Mouse (Mus musculus): ENCODE data around the gene Styk1.

Gene Styk1

GRCm38 (mm10) chr6:131369866-131370616 is 16.6 kb upstream of the Styk1 start:
- no peak for DNase-seq (ENCODE audit: extremely low read depth, low read depth)

DNA sequence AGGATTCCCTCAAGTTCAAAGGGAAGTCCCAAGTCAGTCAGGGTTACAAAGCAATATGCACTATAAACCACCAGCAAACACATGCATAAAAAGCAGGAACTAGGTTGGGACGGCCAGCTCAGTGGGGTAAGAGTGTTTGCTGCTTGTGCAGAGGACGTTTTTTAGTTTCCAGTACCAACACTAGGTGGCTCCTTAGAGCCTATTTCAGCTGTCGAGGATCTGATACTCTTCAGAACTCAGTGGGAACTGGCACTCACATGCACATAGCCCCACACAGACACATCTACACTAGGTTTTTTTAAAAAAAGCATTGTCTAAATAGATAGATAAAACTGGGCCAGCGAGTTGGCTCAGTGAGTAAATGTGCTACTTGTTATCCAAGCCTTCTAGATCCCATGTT is 13.7 kb upstream of the Styk1 start:
- DNase-seq (ENCODE audit: extremely low read depth, low read depth): peak; percentile 49

GRCm38 (mm10) chr6:131364353-131364752 is 11.0 kb upstream of the Styk1 start:
- DNase-seq (ENCODE audit: extremely low read depth, low read depth): no peak

- DNase-seq (ENCODE audit: extremely low read depth, low read depth): no peak
Measured at GRCm38 (mm10) chr6:131362987-131363765, 9.8 kb upstream of the Styk1 start.

- no peak for DNase-seq (ENCODE audit: extremely low read depth, low read depth)
Measured at GRCm38 (mm10) chr6:131360693-131361092, 7.3 kb upstream of the Styk1 start.

GRCm38 (mm10) chr6:131359543-131359942 is 6.1 kb upstream of the Styk1 start:
- no peak for DNase-seq (ENCODE audit: extremely low read depth, low read depth)

DNA sequence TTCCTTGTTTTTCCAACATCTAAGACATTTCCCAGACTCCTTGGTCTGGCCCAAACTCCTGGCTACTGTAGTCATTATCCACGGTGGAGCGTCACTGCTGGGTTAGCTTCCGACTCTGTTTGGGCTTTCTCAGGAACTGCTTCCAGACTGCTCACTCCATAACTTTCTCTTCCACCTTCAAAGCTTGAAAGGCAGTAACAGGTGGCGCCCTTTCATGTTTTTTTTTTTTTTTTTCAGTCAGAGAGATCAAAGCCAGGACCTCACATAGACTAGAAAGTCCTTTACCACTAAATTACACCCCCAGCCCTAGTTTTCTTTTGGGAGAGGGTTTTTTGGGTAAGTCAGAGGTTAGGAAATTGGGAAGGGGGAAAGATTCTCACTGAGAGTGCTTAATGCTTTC is 1.5 kb upstream of the Styk1 start:
- DNase-seq (ENCODE audit: extremely low read depth, low read depth): no peak

GRCm38 (mm10) chr6:131347026-131347425 is 6.4 kb downstream of the Styk1 start:
- DNase-seq (ENCODE audit: extremely low read depth, low read depth): no peak

DNA sequence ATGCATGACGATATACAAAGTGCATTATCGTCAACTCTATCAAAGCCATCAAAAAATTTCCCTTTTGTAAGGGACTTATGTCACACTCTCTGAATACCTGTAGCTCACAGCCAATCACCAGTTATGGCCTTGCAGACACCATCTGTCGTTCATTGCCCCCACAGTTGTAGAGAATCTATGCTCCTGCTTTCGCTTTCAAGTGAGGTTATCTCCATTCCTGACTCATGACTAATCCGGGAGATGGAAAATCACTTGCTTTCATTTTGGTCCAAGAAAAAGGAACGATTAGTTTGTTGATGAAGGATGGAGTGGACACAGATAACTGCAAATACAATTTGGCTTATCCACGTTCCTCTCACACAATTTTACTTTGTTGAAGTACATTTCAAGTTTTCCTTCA is 9.1 kb downstream of the Styk1 start:
- DNase-seq (ENCODE audit: extremely low read depth, low read depth): no peak

GRCm38 (mm10) chr6:131340082-131340481 is 13.3 kb downstream of the Styk1 start:
- no peak for DNase-seq (ENCODE audit: extremely low read depth, low read depth)

GRCm38 (mm10) chr6:131339309-131339708 is 14.1 kb downstream of the Styk1 start:
- no peak for DNase-seq (ENCODE audit: extremely low read depth, low read depth)

DNA sequence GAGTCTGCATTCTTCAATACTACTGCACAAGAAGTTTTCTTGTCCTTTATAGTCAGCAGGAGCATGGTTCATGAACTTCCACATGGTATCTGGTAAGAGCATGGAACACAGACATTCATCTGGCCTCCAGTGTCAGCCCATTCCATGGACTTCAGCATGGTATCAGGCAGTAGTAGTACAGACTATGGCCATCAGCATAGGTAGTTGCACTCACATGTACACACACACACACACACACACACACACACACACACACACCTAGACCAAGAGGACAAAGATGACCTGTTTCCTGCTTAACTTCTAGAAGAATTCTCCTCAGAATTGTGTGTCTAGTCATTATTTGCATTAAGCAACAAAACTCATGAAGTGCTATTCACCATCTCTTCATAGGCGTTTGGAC is 14.6 kb downstream of the Styk1 start:
- no peak for DNase-seq (ENCODE audit: extremely low read depth, low read depth)

DNA sequence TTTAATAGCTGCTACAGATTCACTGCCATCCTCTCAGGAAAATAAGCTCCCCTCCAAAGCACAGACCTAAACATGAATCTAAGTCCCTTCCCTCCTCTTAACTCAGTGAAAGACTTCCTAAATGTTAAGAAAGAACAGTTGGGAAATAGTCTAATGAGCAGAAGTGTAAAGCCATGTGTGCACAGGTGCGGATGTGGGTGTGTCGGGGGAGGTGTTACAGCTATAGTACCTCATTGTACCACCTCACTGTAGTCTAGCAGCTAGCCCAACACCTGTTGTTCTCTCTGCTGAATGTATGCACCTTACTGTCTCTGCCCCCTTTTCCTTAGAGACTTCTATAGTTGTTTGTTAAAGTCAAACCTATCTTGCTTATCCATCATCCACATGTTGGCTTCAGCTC is 26.3 kb downstream of the Styk1 start:
- no peak for DNase-seq (ENCODE audit: extremely low read depth, low read depth)

DNA sequence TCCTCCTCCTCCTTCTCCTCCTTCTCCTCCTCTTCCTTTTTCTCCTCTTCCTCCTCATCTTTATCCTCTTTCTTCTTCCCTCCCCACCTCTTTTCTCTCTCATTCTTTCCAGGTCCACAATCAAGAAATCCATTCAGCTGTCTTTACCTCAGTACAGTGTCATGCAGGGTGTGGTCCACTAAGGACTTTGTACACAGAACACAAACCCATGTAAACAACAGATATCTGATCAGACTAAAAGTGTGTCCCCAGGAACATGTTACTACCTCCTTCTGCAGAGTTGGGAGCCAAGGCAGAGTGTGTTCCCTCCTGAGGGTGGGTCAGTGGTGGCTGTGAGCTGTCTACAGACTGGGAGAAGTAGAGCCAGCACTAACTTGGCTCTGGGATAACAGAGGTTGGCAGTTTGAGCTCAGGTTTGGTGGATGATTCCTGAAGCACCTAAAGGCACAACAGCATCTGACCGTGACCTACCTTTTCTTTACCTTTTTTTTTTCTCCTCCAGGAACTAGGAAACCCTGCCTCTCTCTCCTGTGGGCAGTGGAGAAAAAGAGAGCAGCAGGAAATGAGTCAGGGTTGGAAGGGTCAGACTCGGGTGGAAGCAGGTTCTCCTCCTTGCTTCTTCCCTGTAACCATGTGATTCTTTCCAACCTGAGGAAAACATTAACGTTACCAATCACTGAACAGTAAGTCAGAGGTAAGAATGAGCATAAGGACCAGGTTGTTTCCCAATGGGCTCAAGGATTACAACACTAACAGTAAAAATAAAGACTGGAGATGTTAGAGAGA is 31.4 kb downstream of the Styk1 start:
- no peak for DNase-seq (ENCODE audit: extremely low read depth, low read depth)

GRCm38 (mm10) chr6:131316155-131317101 is 37.0 kb downstream of the Styk1 start:
- no peak for DNase-seq (ENCODE audit: extremely low read depth, low read depth)

DNA sequence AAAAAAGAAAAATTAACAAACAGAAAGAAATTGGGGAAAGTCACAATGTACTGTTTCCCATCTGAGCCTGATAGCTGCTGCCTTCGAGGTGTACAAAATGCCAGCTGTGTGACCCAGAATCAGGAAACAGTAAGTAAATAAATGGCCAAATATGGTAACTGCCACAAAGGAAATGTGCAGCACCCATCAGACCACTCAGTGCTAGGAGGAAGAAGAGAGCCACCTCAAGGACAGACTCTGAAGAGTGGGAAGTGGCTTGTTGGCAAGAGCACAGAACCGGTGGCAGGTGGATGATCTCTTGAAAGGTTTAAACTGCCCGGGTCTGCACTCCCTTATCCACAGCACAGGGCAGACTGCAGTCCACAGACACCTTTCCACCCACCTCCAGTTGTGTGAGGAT is 45.4 kb downstream of the Styk1 start:
- DNase-seq (ENCODE audit: extremely low read depth, low read depth): no peak

- DNase-seq (ENCODE audit: extremely low read depth, low read depth): no peak
Measured at GRCm38 (mm10) chr6:131304776-131305175, 48.6 kb downstream of the Styk1 start.

DNA sequence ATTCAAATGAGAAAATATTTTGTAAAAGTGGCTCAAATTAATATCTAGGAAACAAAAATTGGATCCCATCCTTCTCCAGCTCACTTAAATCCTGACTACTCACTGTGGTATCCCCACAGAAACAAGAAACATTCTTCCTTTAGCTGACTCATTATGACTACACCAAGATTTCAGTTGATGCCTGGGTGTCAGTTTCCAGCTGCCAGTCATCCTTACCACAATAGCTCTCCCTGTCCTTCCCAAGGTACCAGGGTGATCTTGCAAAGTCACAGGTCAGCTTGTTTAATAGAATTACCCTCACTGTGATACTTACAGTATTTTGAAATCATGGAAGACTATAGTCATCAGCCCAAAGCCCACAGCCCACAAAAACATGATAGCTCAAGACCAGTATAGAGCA is 54.9 kb downstream of the Styk1 start:
- DNase-seq (ENCODE audit: extremely low read depth, low read depth): no peak

- no peak for DNase-seq (ENCODE audit: extremely low read depth, low read depth)
Measured at GRCm38 (mm10) chr6:131294435-131295112, 58.8 kb downstream of the Styk1 start.

GRCm38 (mm10) chr6:131293916-131294315 is 59.5 kb downstream of the Styk1 start:
- no peak for DNase-seq (ENCODE audit: extremely low read depth, low read depth)

Measured in MEL-GATA-1-ER (cell line).